Comparison of ENCODE assay signal across 10 mouse cellular contexts in the genomic region with DNA sequence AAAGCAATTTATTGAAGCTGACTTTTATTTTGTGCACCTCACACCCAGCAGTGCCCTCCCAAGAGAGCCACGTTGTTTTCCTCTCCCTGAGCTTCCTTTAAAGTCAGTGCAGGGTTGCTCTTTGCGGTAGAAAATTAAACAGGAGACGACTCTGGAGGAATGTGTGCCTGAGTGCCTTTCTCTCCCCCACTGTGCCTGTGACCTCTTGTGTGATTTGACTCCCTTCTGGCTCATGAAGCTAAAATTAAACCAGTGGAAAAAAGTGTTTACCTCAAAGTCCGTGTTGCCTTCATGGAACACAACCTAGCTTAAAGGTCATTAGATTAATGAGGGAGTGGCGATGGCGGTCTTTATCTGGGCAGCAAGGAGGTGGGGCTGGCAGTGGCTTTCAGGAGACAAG.
DNase-seq lines count a peak whose midpoint lies in the region; ATAC-seq and TF ChIP-seq lines count a peak whose summit lies in the region.
"Had no signal": no experiment of that assay in that cellular context is flagged by ENCODE, and none has a peak within 500 bp of the region (broad histone marks: within the 10 kb centered on the region; RNA-seq: fewer than 3 reads in every experiment).

No protein-coding gene starts in this region.

- no peak for ATAC-seq in midbrain, postnatal 0 days (ENCODE audit: low FRiP score)
- ATAC-seq in forebrain, postnatal 0 days = no peak
- ATAC-seq: forebrain, embryonic 15.5 days had no signal

- intact Hi-C loops in heart, postnatal 36 days (cut with DNase I) = no loop called here

- no peak overlapping the region for H3K4me2 ChIP-seq in midbrain, postnatal 0 days (ENCODE audit: low read depth, low read length, poor library complexity, severe bottlenecking)
- H3K4me2 ChIP-seq in forebrain, postnatal 0 days (ENCODE audit: low read depth) = no peak overlapping the region
- H3K4me2 ChIP-seq: forebrain, embryonic 15.5 days had no signal

- WGBS in midbrain, postnatal 0 days = 40% methylated on average over 6 of the region's 6 CpGs
- WGBS in forebrain, postnatal 0 days = 32% methylated on average over 6 of the region's 6 CpGs

- H3K27me3 ChIP-seq in midbrain, postnatal 0 days (ENCODE audit: insufficient read depth, low read length) = no peaks in the 10 kb centered on the region
- H3K27me3 ChIP-seq in forebrain, postnatal 0 days (ENCODE audit: insufficient read depth, low read length) = no peaks in the 10 kb centered on the region
- H3K27me3 ChIP-seq: forebrain, embryonic 15.5 days had no signal

- no peaks in the 10 kb centered on the region for H3K9me3 ChIP-seq in midbrain, postnatal 0 days (ENCODE audit: low read length)
- H3K9me3 ChIP-seq in forebrain, postnatal 0 days (ENCODE audit: low read length) = no peaks in the 10 kb centered on the region
- H3K9me3 ChIP-seq: forebrain, embryonic 15.5 days had no signal

- H3K27ac ChIP-seq in midbrain, postnatal 0 days (ENCODE audit: low read depth, low read length) = no peak overlapping the region
- H3K27ac ChIP-seq in forebrain, postnatal 0 days (ENCODE audit: low read depth, low read length) = no peak overlapping the region
- H3K27ac ChIP-seq: forebrain, embryonic 15.5 days had no signal

- DNase-seq in R1 (ENCODE audit: low read depth, low spot score) = peak; percentile 13
- peak; percentile 4 for DNase-seq in forelimb bud, embryonic 11.5 days (ENCODE audit: low read depth, low spot score)
- peak; percentile 8 to 14 for DNase-seq in heart, postnatal 36 days
- peak; percentile 56 for DNase-seq in kidney, postnatal 10 days
- no peak for DNase-seq in midbrain, postnatal 0 days (ENCODE audit: low spot score)
- no peak for DNase-seq in right cerebral cortex, postnatal 4 days
- no peak for DNase-seq in forebrain, postnatal 0 days
- DNase-seq: lung, postnatal 36 days had no signal

- H3K36me3 ChIP-seq in midbrain, postnatal 0 days (ENCODE audit: insufficient read depth, low read length) = no peaks in the 10 kb centered on the region
- no peaks in the 10 kb centered on the region for H3K36me3 ChIP-seq in forebrain, postnatal 0 days (ENCODE audit: insufficient read depth)
- H3K36me3 ChIP-seq: forebrain, embryonic 15.5 days had no signal

- H3K4me1 ChIP-seq in midbrain, postnatal 0 days (ENCODE audit: insufficient read depth, low read length) = no peaks in the 10 kb centered on the region
- H3K4me1 ChIP-seq in forebrain, postnatal 0 days (ENCODE audit: insufficient read depth) = no peaks in the 10 kb centered on the region
- H3K4me1 ChIP-seq: forebrain, embryonic 15.5 days had no signal

- H3K9ac ChIP-seq in midbrain, postnatal 0 days (replicated peaks; ENCODE audit: low read length, poor library complexity, severe bottlenecking) = no peak overlapping the region
- no peak overlapping the region for H3K9ac ChIP-seq in forebrain, postnatal 0 days
- H3K9ac ChIP-seq: forebrain, embryonic 15.5 days had no signal

- no peak for TF ChIP-seq CTCF in midbrain, postnatal 0 days (IDR thresholded peaks at IDR 0.05)
- TF ChIP-seq CTCF in forebrain, postnatal 0 days (IDR thresholded peaks at IDR 0.05; ENCODE audit: low read depth) = no peak

- no peak overlapping the region for H3K4me3 ChIP-seq in midbrain, postnatal 0 days (ENCODE audit: low read depth, low read length)
- H3K4me3 ChIP-seq in forebrain, postnatal 0 days (ENCODE audit: low read depth, low read length) = no peak overlapping the region
- H3K4me3 ChIP-seq: forebrain, embryonic 15.5 days; myocyte had no signal

Comparison
In these comparisons a context has a peak if more than half of its experiments do, and no peak if none do; other contexts are left out.
1. DNase-seq: peak in R1 (single experiment), forelimb bud, embryonic 11.5 days (single experiment), heart, postnatal 36 days (2 of 2) and kidney, postnatal 10 days (single experiment); none in midbrain, postnatal 0 days (single experiment), right cerebral cortex, postnatal 4 days (single experiment) and forebrain, postnatal 0 days (single experiment).